Mouse (Mus musculus): ENCODE data around the gene Bach2.

Gene Bach2

DNA sequence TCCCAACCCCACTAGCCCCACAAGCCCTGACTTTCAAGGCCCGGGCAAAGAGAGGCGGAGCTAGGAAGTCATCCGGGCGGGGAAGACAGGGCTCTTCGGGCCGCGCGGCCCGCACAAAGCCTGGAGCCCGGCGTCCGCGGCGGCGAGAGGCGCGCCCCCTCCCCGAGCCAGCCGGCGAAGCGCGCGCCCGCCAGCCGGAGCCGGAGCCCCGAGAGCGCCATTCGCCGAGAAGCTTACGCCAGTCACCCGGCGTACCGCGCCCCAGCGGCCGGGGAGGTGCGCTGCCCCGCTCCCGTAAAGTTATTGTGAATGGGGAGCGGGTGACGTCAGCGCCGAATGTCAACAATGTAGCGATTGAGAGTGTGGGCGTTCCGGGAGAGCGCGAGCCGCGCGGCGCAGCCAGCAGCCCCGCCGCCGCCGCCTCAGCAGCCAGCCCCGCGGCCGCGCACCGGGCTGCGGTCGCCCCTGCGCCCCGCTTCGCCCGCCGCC is at the start of gene Bach2:
TSS of gene Bach2 (plus strand) at position 439 of the 489 bp plus-strand sequence.
- peak; percentile 74 for DNase-seq (ENCODE audit: low spot score)

DNA sequence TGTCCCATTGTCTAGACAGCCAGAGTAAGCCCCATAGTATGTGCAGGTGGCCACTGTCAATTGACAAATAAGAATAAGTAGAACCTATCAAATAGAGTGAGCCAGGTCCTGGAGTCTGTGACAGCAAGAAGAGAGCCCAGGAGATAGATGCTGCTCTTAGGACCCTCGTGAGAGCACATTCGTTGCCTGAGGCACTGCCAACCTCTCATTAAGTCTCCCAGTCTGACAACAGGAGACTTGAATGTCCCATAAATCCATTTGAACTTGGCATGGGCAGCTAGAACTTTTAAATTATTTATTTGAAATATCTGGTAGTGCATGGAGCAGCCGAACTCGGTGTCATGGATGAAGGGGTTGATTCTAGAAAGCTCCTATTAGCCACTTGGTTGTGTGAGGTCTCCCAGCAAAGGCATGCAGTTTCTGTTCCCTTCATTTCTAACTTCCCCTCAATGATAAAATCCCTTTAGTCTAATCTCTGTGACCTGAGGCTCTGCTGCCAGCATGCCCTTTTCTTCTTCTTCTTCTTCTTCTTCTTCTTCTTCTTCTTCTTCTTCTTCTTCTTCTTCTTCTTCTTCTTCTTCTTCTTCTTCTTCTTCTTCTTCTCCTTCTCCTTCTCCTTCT is 49.1 kb upstream of the Bach2 start:
- no peak for DNase-seq (ENCODE audit: low spot score)

DNA sequence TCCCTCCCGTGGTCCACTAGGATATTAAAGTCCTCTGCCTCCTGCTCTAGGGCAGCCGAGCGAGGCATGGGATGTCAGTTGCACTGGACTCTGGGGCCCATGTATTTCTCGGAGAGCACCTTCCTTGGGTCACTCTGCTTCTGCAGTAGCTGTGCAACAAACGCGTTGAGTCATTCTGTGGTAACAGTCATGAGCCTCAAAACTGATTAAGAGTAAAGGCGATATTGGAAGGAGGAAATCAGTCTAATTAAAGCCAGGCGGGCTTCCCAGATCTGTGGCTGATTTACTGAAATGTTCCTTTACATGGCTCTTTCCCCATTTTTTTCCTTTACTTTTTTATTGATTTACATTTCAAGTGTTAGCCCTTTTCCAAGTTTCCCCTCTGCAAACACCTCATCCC is 48.1 kb upstream of the Bach2 start:
- DNase-seq (ENCODE audit: low spot score) = no peak

DNA sequence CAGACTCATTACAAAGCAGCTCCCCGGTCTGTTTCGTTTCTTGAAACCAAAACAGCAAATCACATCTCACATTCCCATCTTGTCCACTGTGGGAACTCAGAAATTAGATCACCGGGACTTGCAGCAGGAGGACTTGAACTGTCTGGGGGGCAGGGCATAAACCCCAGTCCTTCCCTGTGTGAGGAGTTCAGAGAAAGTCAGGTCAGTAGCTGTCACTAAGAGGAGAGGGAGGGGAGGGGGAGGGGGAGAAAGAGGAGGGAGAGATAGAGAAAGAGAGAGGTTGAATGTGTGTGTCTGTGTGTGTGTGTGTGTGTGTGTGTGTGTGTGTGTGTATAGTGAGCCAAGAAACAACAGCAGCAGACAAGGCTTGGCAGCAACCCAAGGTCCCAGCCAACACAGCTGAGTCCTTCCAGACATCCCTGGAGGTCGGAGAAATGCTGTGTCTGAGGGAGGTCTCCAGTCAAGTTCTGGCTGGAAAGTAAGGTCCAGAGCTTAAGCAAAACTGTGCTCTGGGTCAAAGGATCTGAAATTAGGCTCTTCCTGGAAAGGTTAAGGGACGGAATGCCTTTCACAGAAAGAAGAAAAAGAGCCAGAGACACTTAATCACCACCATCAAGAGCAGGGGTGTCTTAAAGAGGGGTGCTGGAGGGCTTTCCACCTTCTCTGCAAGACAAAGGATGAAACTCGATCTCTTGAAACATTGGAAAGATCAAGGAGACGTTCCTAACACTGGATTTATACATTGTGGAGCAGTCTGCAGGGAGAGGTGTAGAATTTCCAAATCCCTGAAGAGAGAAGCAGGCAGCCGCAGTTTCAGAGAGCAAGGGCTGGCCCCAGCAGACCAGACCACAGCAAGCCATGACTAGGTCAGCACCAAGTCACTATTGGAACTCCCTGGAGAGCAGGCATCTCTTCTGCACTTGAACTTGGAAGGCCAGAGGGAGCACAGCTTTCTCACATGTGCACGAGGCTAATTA is 42.4 kb upstream of the Bach2 start:
- no peak for DNase-seq (ENCODE audit: low spot score)

DNA sequence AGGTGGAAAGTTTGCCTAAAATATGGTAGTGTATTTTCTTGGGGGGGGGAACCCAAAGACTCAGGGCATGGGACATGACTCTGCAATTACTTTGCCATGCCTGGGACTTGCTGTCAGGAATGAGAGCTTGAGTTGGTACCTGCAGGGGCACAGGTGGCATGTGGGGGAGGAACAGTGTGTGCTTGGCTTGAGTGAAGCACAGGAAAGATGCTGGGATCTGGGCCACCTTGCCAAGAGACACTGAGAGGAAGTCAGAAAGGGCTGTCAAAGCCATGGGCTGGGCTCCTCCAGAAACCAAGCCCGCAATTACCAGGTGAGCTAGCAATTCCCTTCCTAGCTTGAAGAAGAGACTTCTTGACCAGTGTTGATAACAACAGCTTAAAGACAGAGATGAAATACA is 40.6 kb upstream of the Bach2 start:
- no peak for DNase-seq (ENCODE audit: low spot score)

DNA sequence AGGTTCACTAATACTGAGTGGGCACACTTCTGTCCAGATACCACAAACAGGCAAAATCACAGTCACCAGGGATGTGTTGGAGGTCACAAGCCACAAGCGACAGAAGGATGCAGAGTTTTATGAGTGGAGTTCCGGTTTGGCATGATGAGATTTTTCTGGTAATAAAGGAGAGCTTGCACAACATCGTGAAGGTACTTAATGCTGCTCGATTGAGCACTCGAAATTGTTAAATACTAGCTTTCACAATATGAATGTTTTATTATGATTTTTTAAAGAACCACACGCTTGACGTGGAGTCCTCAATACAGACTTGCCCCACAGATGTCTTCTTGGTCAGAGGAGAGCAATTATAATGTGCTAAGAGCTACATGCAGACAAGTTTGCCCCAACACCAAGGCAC is 40.0 kb upstream of the Bach2 start:
- no peak for DNase-seq (ENCODE audit: low spot score)

DNA sequence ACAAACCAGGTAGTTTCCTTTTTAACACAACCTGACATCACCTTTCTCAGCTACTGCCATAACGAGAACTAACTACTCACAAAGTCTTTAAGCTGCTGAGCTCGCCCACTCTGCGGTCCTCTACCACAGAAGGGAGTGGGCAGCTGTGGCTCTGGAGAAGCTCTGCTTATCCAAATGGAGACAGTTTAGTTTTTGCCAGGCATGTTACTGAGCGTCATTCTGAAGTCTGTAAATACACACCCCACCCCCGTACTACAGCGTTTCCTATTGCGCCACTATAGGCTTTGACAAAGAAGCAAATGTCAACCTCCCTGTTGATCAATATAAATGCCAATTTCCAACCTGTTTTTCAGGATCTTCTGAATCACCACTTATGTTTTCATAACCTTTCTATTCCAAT is 39.4 kb upstream of the Bach2 start:
- no peak for DNase-seq (ENCODE audit: low spot score)

DNA sequence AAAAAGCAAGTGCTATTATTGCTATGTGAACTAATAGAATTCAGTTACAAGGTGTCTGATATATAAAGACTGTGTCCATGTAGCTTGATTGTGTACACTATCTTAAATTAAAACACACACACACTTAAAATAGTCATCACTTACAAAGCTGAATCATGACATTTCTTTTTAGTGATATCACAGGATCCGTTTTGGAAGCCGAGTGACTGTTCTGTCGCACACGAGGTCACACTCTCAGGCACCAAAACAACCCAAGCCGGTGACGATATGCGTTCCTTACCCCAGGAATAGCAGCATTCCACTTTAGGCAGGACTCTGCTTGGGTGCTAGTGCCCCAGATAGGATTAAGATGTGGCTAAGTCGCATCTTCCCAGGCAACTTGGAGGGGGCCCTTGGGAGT is 37.5 kb upstream of the Bach2 start:
- no peak for DNase-seq (ENCODE audit: low spot score)

DNA sequence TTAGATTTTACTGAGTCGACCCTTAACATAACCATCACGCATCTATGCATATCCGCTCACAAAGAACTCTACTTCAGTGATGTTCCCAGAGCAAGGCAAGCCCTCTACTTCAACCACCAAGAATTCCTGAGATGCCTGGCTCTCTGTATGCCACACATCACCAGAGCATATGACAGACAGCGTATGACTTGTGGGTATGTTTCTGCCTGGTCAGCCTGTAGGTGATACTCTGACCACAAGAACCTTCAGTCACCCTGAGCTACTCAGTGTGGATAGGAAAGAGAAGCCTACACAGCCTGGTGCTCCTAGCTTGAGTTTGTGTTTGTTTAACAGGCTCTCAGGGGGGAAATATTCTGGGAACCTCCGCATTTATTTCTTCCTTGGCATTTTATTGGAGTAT is 36.2 kb upstream of the Bach2 start:
- DNase-seq (ENCODE audit: low spot score) = no peak

DNA sequence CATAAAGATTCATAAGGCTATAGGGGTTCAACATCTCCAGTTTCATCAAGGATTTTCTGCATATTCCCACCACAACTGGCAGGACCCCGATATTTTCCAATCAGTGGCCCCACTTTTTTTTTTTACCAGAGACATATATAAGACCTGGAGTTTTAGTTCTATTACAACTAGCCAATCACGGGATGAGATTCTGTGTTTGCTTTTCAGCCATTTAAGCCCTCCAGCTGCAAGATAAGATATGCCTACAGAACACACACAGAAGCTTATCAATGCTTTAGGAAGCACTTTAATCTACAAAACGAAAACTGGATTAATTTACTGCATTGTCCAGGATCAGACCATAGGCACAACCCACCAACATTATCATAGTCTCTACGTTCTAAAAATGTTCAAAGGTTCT is 33.8 kb upstream of the Bach2 start:
- DNase-seq (ENCODE audit: low spot score) = peak; percentile 55

DNA sequence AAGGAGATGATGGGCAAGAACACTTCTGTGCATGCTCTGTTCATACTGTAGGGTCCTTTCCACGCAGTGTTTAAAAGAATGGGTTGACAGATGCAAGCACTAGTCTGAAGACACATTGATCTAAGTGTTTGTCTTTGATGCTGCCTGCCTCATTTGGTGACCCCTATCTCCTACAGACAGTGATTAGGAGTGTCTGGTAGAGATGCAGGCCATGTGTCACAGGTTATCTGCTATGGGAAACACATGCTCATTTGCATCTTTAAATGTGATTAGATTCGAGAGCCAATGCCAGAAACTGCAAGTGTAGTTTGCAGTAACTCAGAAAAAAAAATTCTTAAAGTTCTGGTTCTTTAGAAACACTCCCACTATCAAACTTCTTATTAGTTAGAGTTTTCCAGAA is 32.8 kb upstream of the Bach2 start:
- peak; percentile 17 for DNase-seq (ENCODE audit: low spot score)

DNA sequence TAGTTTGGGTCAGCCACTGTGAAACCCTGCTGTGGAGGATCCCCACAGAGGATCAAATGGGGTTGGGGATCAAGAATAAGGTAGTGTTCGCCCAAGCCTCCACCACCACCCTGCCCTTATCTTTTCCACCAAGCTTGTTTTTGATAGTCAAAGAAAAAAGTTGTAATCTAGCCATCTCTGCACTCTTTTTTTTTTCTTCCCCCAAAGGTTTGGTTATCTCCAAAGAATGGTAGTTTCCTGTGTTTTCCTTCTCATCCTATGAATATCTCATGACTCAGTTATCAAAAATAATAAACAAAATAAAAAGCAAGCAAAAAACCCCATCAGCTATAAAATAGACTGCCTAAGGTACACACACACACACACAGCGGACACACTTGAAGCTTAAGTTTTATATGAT is 28.6 kb upstream of the Bach2 start:
- no peak for DNase-seq (ENCODE audit: low spot score)

DNA sequence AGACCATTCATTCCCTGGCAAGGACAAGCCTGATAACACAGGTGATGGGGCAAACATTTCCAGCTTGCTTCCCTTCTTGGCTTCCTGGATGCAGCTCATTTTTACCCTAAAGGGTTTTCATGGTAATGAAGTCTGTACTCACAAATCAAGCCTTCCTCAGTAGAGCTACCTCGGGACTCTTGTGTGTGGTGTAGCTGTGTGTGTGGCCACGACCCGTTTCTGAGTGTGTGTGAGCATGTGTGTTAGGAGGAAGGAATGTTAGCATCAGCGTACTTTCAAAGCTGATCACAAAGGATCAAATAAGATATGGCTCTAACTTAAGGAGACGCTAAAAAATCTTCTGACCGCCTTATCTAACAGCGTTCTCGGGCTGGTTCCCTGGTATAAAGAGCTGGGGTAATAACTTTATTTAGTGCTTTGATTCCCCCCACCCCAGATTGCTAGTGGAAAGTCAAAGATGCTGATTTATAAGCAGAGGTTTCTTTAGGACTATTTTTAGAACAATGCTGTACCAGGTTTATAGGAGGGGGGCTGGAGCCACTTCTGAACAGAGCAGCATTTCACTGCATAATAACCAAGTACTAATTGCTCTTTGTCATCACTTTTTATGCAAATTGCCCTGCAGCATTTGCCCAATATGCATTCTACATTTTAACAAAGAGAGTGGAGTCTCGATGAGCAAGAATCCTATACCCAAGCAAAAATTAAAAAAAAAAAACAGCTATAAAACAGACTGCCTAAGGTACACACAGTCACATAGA is 28.0 kb upstream of the Bach2 start:
- no peak for DNase-seq (ENCODE audit: low spot score)

DNA sequence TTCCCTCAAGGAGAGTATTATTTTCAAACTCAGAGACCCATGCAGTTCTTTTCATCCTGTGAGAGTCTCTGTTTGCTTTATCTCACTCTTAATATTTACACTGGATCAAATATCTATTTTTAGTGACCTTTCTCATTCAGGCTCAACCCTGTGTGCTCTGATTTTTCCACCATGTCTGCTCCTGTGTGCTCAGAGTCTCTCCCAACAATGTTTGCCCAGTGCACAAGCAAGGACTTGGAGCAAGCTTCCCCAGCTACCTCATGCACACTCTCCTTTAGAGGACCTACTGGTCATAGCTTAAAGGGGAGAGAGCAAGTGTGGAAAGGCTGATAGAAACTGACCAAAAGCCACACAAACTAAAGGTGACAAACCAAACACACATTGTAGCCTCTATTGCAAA is 26.0 kb upstream of the Bach2 start:
- no peak for DNase-seq (ENCODE audit: low spot score)

DNA sequence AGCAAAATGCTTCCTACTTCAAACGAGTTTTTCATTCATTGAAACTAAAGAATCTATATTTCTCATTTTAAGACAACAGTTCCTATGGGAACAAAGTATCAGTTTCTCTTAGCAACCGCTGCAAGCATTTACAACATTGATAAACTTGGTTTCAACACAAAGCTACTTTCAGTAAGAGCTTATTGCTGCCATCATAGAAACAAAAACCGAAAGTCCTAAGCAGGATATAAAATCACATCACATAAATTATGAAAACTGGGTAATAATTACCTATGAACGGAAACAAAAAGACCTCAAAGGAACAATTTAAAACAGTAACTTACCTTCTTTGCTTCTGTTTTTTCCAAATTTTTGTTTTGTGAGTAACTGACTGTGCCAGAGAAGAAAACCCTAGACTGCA is 22.1 kb upstream of the Bach2 start:
- DNase-seq (ENCODE audit: low spot score) = no peak

DNA sequence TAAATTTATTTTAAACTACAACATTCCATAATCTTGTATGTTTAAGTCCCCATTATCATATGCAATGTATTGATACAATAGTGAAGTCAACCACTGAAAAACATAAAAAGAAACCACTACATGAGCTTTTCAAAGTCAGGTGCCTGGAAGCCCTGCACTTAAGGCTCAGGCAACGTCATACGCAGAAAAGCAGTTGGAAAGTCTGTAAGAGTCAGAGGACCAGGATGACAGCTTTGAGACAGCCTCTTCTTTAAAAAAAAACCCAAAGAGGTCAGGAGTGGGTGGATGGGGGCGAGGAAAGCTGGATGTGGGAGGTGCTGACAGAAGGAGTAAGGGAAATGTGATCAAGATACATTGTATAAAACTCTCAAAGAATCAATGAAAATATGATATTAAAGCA is 21.6 kb upstream of the Bach2 start:
- DNase-seq (ENCODE audit: low spot score) = no peak

DNA sequence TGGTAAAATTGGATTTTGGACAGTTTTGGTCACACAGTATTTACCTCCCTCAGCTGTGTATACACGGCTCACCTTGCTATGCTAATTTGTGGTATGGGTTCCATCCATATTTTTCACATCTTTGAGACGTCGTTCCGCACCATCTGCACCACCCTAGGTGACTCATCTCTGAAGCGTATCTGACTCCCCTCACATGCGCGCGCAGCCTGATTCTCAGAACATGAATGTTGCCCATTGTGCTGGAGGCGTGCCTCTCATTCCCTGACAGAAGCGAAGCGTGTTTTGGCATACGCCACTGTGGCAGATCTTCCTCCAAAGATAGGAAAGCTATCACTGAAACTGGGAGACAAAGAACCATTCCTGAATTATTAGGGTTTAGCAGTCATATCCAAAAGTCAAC is 21.0 kb upstream of the Bach2 start:
- DNase-seq (ENCODE audit: low spot score) = no peak

DNA sequence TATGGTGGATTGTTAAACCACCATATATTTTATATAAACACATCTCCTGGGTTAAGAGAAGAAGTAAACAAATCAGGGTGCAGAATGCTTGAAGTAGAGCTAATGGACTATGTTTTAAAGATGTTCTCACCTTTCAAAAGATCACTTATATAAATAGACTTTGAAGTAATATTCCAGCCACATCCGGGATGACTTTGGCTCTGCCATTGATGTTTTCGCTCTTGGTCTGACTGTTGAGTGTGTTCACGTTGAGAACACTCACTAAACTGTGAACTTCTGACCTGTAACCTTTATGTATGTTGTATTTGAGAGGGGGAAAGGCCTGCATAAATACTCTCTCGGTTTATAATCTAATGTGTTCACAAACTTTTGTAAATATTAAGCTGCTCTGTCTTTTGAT is 20.2 kb upstream of the Bach2 start:
- DNase-seq (ENCODE audit: low spot score) = no peak

DNA sequence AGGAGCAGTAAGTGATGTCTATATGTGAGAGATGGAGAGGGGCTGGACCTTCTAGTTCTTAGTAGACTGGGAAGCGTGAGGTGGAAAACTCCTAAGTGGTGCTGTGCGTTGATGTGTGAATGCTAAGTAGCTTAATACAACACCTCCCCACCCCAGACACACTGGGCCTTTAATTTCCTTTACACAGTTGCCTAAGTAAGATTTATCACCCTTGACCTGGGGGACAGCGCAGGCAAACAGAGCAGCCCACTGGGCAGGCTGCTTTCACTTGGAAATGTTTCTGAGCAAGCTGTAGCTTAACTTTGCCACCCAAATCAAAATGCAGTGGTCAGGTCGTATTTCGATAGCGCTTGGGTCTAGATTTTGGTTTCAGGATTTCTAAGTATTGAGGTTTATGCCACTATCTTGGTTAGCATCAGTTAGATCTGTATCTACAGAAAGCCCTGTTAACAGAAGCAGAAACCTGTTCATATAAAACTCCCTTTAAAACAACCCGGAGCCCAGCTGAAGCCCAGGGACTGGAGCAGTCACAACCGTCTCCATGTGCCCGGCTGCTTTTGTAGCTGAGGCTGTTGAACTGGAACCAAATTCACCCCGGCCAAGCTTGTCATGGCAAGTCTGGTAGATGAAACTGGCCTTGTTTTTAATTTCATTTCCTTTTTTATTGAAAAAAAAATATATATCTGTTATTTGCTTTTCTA is 19.0 kb upstream of the Bach2 start:
- DNase-seq (ENCODE audit: low spot score) = no peak

DNA sequence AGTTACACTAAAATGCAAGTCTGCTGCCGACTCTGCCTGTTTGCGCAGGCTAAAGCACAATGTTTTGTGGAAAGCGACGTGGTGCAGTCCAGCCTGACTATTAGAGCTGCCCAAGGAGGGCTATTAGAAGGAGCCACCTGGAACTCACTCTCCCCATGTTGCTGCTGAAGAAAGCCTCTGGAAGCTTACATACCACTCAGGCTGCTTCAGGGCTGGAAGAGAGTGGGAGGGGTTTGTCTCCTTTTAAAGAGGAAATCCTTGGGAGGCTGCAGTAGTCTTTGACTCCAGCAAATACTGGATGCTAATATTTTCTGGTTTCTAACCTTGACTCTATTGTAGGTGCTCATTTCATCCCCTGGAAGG is 18.5 kb upstream of the Bach2 start:
- no peak for DNase-seq (ENCODE audit: low spot score)

DNA sequence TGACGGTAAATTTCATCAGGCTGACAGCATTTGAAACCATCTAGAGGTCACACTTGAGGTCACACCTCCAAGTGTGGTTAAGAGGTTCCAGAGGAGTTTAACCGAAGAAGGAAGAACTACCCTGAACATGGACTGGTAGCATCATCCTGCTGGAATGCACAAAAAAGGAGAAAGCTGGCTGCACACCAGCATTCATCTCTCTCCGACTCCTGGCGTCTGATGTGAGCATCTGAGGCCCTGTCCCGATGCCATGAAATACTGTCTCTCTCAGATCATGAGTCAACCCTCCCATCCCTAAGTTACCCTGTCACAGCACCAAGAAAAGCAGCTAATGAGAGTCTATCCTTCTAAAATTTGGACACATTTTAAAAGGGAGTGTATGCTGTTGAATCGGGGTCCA is 17.6 kb upstream of the Bach2 start:
- no peak for DNase-seq (ENCODE audit: low spot score)

DNA sequence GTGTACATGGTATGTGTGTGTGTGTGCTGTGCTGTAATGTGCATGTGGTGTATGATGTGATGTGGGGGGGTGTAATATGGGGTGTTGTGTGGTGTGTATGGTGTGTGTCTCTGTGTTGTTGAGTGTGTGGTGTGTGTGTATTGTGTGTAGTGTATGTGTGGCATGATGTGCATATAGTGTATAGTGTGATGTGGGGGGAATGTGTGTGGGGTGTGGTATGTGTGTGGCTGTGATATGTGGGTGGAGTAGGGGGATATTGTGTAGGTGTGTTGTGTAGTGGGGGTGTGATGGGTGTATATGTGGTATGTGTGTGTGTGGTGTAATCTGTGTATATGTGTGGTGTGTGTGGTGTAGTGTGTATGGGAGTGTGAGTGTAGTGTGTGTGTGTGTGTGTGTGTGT is 15.0 kb upstream of the Bach2 start:
- DNase-seq (ENCODE audit: low spot score) = no peak

All from c-Kit-positive CD71-positive TER-119-positive erythroid progenitor cells, embryonic 14.5 days (primary cell).